Mouse (Mus musculus) cortical plate, adult 2 months (tissue): ENCODE data around the gene Tango6. TPM values are rescaled to one million over a fixed set of nuclear protein-coding genes. Genes with fewer than 3 reads are reported as not detected.

ENCODE experiments used
- H3K27ac ChIP-seq: fragments of 200-500 bp; 2 replicates; pipeline ENCODE4 v1.5.1; 2012; ENCODE audit warnings: low read length, control low read depth, inconsistent platforms; ENCODE audit not compliant: insufficient read depth
- H3K4me1 ChIP-seq: fragments of 200-500 bp; 2 replicates; pipeline ENCODE4 v1.6.1; 2011; ENCODE audit warnings: low read length; ENCODE audit not compliant: control insufficient read depth, insufficient read depth
- H3K4me3 ChIP-seq: fragments of 200-500 bp; 2 replicates; pipeline ENCODE4 v1.5.1; 2011; ENCODE audit warnings: mild to moderate bottlenecking, low read length, control low read depth; ENCODE audit not compliant: insufficient read depth
- CTCF ChIP-seq: fragments of 200-500 bp; IDR thresholded peaks from 2 replicates; pipeline ENCODE4 v1.5.1; 2011; ENCODE audit warnings: mild to moderate bottlenecking, control low read depth, low read length; ENCODE audit not compliant: insufficient read depth; ENCODE audit errors: extremely low read depth
- POLR2A ChIP-seq: fragments of 200-500 bp; IDR thresholded peaks from 2 replicates; pipeline ENCODE4 v1.6.1; 2011; ENCODE audit warnings: mild to moderate bottlenecking, low read length, control low read depth; ENCODE audit not compliant: insufficient read depth; ENCODE audit errors: extremely low read depth
- polyA plus RNA-seq: library from polyadenylated mRNA; depleted of rRNA; stranded (reverse); fragments of >200 nt; gene quantifications from 2 replicates; pipeline ENCODE4 v1.2.3, GENCODE M21; 2012

Tango6 gene
- polyA plus RNA-seq, 1 experiment = 2.9 TPM

- TF ChIP-seq CTCF (peak; percentile 77), POLR2A (no peak)
- H3K27ac ChIP-seq = no peak overlapping the region
- H3K4me3 ChIP-seq = peak overlapping the region; percentile 16
These were observed 35.2 kb downstream of the Tango6 start for GRCm38 (mm10) chr8:106718091-106718500.

GRCm38 (mm10) chr8:106720921-106721320 is 38.1 kb downstream of the Tango6 start:
- TF ChIP-seq CTCF = no peak
- TF ChIP-seq POLR2A = no peak
- Histone ChIP-seq H3K4me1 (no peaks in the 10 kb centered on the region), H3K27ac (no peak overlapping the region), H3K4me3 (no peak overlapping the region)

More at GRCm38 (mm10) chr8:106718091-106718500, 35.2 kb downstream of the Tango6 start:
- H3K4me1 ChIP-seq = no peaks in the 10 kb centered on the region

- Histone ChIP-seq H3K4me1 (no peaks in the 10 kb centered on the region), H3K4me3 (no peak overlapping the region), H3K27ac (no peak overlapping the region)
- TF ChIP-seq POLR2A (no peak), CTCF (no peak)
These were observed 39.6 kb downstream of the Tango6 start for GRCm38 (mm10) chr8:106722453-106722852.

GRCm38 (mm10) chr8:106723921-106724320 is 41.1 kb downstream of the Tango6 start:
- Histone ChIP-seq H3K27ac (no peak overlapping the region), H3K4me3 (no peak overlapping the region), H3K4me1 (no peaks in the 10 kb centered on the region)
- TF ChIP-seq CTCF = no peak
- no peak for TF ChIP-seq POLR2A

- TF ChIP-seq CTCF (no peak), POLR2A (no peak)
- Histone ChIP-seq H3K4me1 (no peaks in the 10 kb centered on the region), H3K27ac (no peak overlapping the region), H3K4me3 (no peak overlapping the region)
These were observed 43.7 kb downstream of the Tango6 start for GRCm38 (mm10) chr8:106726551-106726950.

- H3K27ac ChIP-seq = no peak overlapping the region
- TF ChIP-seq CTCF = no peak
- TF ChIP-seq POLR2A = no peak
- peak overlapping the region; percentile 4; the same call in 1 of the 2 replicates for H3K4me3 ChIP-seq
- no peaks in the 10 kb centered on the region for H3K4me1 ChIP-seq
These were observed 44.5 kb downstream of the Tango6 start for GRCm38 (mm10) chr8:106727241-106727835.

GRCm38 (mm10) chr8:106727889-106728288 is 45.0 kb downstream of the Tango6 start:
- H3K27ac ChIP-seq = no peak overlapping the region
- H3K4me3 ChIP-seq = no peak overlapping the region
- no peaks in the 10 kb centered on the region for H3K4me1 ChIP-seq
- no peak for TF ChIP-seq CTCF

GRCm38 (mm10) chr8:106732921-106733320 is 50.1 kb downstream of the Tango6 start:
- no peak overlapping the region for H3K27ac ChIP-seq
- H3K4me3 ChIP-seq = no peak overlapping the region
- H3K4me1 ChIP-seq = no peaks in the 10 kb centered on the region; the same call in 1 of the 2 replicates
- TF ChIP-seq CTCF (no peak), POLR2A (no peak)

- H3K4me3 ChIP-seq = no peak overlapping the region
- no peak for TF ChIP-seq POLR2A
- no peak for TF ChIP-seq CTCF
- H3K4me1 ChIP-seq = no peaks in the 10 kb centered on the region; the same call in 1 of the 2 replicates
- no peak overlapping the region for H3K27ac ChIP-seq
These were observed 50.8 kb downstream of the Tango6 start for GRCm38 (mm10) chr8:106733703-106734102.

GRCm38 (mm10) chr8:106734222-106734621 is 51.4 kb downstream of the Tango6 start:
- TF ChIP-seq POLR2A (no peak), CTCF (no peak)
- no peak overlapping the region for H3K27ac ChIP-seq

GRCm38 (mm10) chr8:106736861-106737662 is 54.2 kb downstream of the Tango6 start:
- TF ChIP-seq POLR2A (no peak), CTCF (no peak)
- no peaks in the 10 kb centered on the region; the same call in 1 of the 2 replicates for H3K4me1 ChIP-seq
- no peak overlapping the region for H3K4me3 ChIP-seq
- H3K27ac ChIP-seq = no peak overlapping the region

More at GRCm38 (mm10) chr8:106734222-106734621, 51.4 kb downstream of the Tango6 start:
- H3K4me1 ChIP-seq = no peaks in the 10 kb centered on the region; the same call in 1 of the 2 replicates
- H3K4me3 ChIP-seq = no peak overlapping the region
